Mouse (Mus musculus) liver, postnatal 0 days (tissue): Measurements from ENCODE around the gene Prep. TPM values are rescaled to one million over a fixed set of nuclear protein-coding genes. Genes with fewer than 3 reads are reported as not detected.

Experiments
- ATAC-seq: fragments of 200-750 bp; cut with Nextera tagmentation; 2 replicates; pipeline ENCODE4 v1.8.0; 2017; ENCODE audit warnings: mild to moderate bottlenecking, moderate library complexity
- DNase-seq: peaks from one replicate; pipeline ENCODE4 v3.0.0-alpha.2; 2016
- H3K27ac ChIP-seq: fragments of 300-500 bp; sonication (generic); 2 replicates; pipeline ENCODE4 v1.5.1; 2014; ENCODE audit warnings: antibody characterized with exemption, moderate library complexity, mild to moderate bottlenecking, low read depth
- H3K27me3 ChIP-seq: fragments of 300-500 bp; sonication (generic); 2 replicates; pipeline ENCODE4 v1.6.1; 2014; ENCODE audit warnings: low read length, control low read depth, mixed read lengths; ENCODE audit not compliant: insufficient read depth
- H3K36me3 ChIP-seq: fragments of 300-500 bp; sonication (generic); replicated peaks from 2 replicates; pipeline ENCODE4 v1.6.1; 2014; ENCODE audit warnings: mild to moderate bottlenecking, control low read depth, low read length, moderate library complexity, mixed read lengths; ENCODE audit not compliant: insufficient read depth
- H3K4me1 ChIP-seq: fragments of 300-500 bp; sonication (generic); 2 replicates; pipeline ENCODE4 v1.6.1; 2014; ENCODE audit warnings: antibody characterized with exemption, mild to moderate bottlenecking, control low read depth; ENCODE audit not compliant: insufficient read depth
- H3K4me2 ChIP-seq: fragments of 300-500 bp; sonication (generic); 2 replicates; pipeline ENCODE4 v1.6.1; 2014; ENCODE audit warnings: low read depth, mild to moderate bottlenecking, low read length, moderate library complexity, mixed read lengths
- H3K4me3 ChIP-seq: fragments of 300-500 bp; sonication (generic); 2 replicates; pipeline ENCODE4 v1.5.1; 2014; ENCODE audit warnings: low read depth, low read length
- H3K9ac ChIP-seq: fragments of 300-500 bp; sonication (generic); replicated peaks from 2 replicates; pipeline ENCODE4 v1.6.1; 2014; ENCODE audit warnings: mild to moderate bottlenecking, moderate library complexity
- H3K9me3 ChIP-seq: fragments of 300-500 bp; sonication (generic); 2 replicates; pipeline ENCODE4 v1.6.1; 2016; ENCODE audit warnings: mild to moderate bottlenecking, control low read depth, low read length, mixed read lengths
- CTCF ChIP-seq: sonication (generic); IDR thresholded peaks from 2 replicates; pipeline ENCODE4 v1.5.1; 2016; ENCODE audit warnings: antibody characterized with exemption, low read depth
- EP300 ChIP-seq: IDR thresholded peaks from 2 replicates; pipeline ENCODE4 v1.6.1; 2016; ENCODE audit warnings: antibody characterized with exemption, low read depth, mild to moderate bottlenecking
- WGBS: fragments of 180-500 bp; shearing (Covaris S2); extraction: QIAGEN DNeasy Blood & Tissue Kit; methylation state at CpG from one replicate; pipeline ENCODE4 v1.1.7; 2014; ENCODE audit not compliant: insufficient replicate concordance; 5-methylcytosine and 5-hydroxymethylcytosine counted together
- polyA plus RNA-seq: library from polyadenylated mRNA; unstranded; fragments of >200 nt; fragmentation: Nextera tagmentation; extraction: Ambion mirVana; gene quantifications from 2 replicates; pipeline ENCODE4 v1.2.1, GENCODE M21; 2015

Prep gene
- polyA plus RNA-seq, 1 experiment from 2014 or later: 7.1 TPM

DNA sequence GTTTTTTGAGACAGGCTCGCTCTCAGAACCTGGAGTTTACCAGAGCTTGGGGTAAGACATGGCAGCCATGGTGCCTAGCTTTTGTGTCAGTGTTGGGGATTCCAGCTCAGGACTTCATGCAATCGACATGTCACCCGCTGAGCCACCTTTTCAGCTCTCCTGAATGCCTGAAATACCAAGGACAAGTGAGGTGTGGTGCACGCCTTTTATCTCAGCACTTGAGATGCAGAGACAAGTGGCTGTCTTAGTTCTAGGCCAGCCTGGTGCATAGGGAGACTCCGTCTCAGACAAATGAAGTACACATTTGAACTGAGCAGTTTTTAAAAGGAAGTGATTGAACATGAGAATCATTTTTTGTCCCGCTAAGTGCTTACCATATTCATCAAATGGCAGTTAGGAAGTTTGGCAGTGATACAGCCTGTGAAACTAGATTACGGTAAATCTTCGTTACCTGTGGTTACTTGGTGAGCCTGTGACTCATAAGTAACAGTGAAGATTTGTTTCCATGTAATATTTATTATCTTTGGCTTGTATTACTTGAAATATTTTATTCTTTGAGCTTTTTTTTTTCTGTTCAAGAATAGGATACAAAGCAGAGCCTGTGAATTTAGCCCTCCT lies 24.6 kb downstream of the Prep start:
- Histone ChIP-seq H3K9ac (no peak overlapping the region), H3K4me1 (no peaks in the 10 kb centered on the region), H3K27ac (no peak overlapping the region), H3K36me3 (peaks cover 27% of the 10 kb centered on the region), H3K4me2 (no peak overlapping the region), H3K27me3 (no peaks in the 10 kb centered on the region), H3K4me3 (no peak overlapping the region), H3K9me3 (no peaks in the 10 kb centered on the region)
- TF ChIP-seq EP300 (no peak), CTCF (no peak)
- DNase-seq: no peak
- 80% methylated on average over 8 of the region's 8 CpGs for WGBS
- no peak for ATAC-seq

DNA sequence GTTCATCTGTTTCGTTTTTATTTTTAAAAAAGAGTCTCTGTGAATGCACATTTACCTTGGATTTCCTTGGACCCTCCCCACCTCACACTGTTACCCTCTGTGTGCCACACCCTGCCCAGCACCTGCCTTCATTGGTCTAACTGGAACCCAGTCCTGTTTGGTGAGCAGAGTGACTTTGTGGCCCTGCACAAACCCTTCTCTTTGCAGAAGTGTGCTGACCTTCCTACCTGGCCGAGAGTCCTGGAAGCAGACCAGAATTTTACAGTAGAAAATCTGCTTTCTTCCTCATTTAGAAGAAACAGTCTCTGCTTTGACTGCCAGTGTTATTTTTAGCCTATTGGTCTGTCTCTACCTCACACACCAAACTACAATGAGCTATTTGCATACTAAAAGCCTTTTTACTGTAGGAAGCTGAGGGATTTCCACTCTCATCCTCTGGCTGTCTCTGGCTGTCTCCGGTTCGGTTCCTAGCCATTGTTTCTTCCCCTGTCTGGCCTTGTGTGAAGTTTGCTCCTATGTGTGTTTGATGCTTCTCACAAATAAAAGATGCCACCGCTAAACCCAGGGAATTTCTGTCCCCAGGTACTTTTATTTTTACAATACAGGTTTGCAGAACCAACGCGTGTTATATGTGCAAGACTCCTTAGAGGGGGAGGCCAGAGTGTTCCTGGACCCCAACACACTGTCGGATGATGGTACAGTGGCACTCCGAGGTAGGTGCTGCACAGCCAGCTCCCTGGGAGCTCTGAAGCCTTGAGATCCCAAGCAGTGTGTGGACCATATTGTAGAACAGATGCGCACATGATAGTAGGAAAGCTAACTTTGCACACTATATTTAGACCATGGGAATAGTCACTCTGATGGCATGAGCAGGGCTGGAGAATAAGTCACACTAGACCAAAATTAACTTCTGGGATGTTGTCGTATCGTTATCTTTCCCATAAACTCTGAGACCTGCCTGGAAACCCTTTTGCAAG lies 25.4 kb downstream of the Prep start:
- no peak overlapping the region for H3K27ac ChIP-seq
- H3K36me3 ChIP-seq: peaks cover 28% of the 10 kb centered on the region
- H3K9ac ChIP-seq: no peak overlapping the region
- no peak for DNase-seq
- H3K27me3 ChIP-seq: no peaks in the 10 kb centered on the region
- H3K4me2 ChIP-seq: no peak overlapping the region
- H3K4me1 ChIP-seq: no peaks in the 10 kb centered on the region
- H3K4me3 ChIP-seq: no peak overlapping the region
- TF ChIP-seq EP300 (no peak), CTCF (no peak)
- H3K9me3 ChIP-seq: no peaks in the 10 kb centered on the region
- ATAC-seq: no peak
- 79% methylated on average over 12 of the region's 12 CpGs for WGBS

DNA sequence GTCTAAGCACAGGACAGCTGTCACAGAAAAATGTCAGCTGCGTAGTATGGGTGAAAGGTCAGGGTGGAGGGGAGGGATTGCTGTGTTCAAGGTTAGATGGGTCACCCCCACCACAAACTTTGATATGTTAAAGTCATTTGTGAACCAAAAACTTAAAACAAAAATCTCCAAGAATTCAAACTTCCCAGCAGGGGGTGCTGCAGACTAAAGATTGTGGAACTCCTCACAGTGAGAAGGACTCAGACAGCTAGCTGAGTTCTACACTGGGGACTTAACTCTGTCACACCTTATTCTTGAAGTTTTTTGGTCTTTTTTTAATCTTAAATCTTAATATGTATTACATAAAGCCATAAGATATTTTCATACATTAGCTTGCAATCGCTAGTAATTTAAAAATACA lies 31.7 kb downstream of the Prep start:
- Histone ChIP-seq H3K4me2 (no peak overlapping the region), H3K27me3 (no peaks in the 10 kb centered on the region), H3K4me1 (peaks cover 12% of the 10 kb centered on the region), H3K27ac (no peak overlapping the region), H3K36me3 (peaks cover 34% of the 10 kb centered on the region), H3K9me3 (no peaks in the 10 kb centered on the region), H3K9ac (no peak overlapping the region), H3K4me3 (no peak overlapping the region)
- TF ChIP-seq EP300: no peak
- TF ChIP-seq CTCF: peak; percentile 49
- DNase-seq: peak; percentile 47
- 76% methylated on average over 2 of the region's 2 CpGs for WGBS
- no peak for ATAC-seq

DNA sequence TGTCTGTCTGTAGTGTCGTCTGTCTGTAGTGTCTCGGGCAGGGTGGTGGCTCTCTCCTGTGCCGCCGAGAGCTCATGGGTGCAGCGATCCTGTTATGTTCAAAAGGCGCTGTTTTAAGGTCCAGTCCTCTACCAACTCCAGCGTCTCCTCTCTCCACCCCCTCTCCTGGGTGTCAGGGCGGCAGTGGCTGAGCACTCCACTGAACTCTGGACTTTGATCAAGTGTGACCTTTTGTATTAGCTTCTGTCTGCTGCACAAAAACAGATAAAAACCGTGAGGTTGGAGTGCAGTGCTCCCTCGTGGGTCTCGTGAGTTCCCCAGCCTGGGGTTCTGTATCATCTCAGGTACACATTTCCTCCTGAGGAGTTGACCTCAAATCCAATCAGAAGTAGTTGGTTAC lies 33.5 kb downstream of the Prep start:
- peak; percentile 48 for DNase-seq
- TF ChIP-seq CTCF: no peak
- TF ChIP-seq EP300: no peak
- WGBS: 62% methylated on average over 11 of the region's 11 CpGs
- Histone ChIP-seq H3K4me1 (peaks cover 12% of the 10 kb centered on the region), H3K27ac (peak overlapping the region; percentile 74), H3K9me3 (no peaks in the 10 kb centered on the region), H3K27me3 (no peaks in the 10 kb centered on the region), H3K4me2 (peak overlapping the region; percentile 49), H3K36me3 (peaks cover 28% of the 10 kb centered on the region), H3K9ac (no peak overlapping the region; the same call in 1 of the 2 replicates), H3K4me3 (no peak overlapping the region)
- ATAC-seq: peak; percentile 90

DNA sequence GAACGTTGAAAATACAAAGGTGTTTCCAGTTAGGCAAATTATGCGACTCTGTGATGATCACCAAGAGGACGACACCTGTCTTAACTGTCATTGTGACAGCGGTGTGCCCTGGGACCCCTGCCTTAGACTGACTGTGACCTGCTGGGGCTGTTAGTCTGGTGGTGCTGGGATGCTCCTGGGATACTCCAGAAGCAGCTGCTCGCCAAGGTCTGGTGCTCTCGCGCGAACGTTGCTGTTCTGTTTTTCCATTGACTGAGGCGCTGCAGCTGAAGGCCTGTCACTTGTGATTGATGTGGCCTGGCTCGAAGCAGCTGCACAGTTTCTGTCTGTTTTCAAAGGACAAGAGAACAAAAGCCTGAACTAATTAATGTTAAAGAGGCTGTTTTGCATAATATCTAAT lies 36.2 kb downstream of the Prep start:
- H3K36me3 ChIP-seq: peaks cover 20% of the 10 kb centered on the region
- H3K4me1 ChIP-seq: peaks cover 12% of the 10 kb centered on the region
- ATAC-seq (peak; percentile 43), DNase-seq (peak; percentile 47)
- 65% methylated on average over 11 of the region's 11 CpGs for WGBS
- H3K27ac ChIP-seq: peak overlapping the region; percentile 74
- H3K27me3 ChIP-seq: no peaks in the 10 kb centered on the region
- TF ChIP-seq EP300 (peak; percentile 33; the same call in 1 of the 2 replicates), CTCF (no peak)
- no peaks in the 10 kb centered on the region for H3K9me3 ChIP-seq
- H3K4me2 ChIP-seq: no peak overlapping the region
- no peak overlapping the region for H3K9ac ChIP-seq
- no peak overlapping the region for H3K4me3 ChIP-seq

DNA sequence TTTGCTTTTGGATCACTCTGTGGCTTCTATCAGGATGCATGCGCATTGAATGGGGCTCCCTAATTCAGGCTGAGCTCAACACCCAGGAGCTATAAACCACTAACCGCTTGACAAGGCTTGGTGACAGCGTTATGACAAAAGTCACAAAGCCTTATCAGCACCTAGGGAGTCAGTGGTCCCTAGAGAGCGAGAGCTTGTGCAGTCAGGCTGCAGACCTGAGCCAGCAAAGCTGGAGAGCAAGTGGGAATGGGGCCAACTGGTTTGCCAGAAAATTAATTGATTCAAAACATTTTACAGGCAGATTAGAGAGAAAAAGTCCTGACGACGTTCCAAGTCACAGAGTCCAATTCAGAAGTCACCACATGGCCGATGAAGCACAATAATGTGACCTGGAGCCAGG lies 37.1 kb downstream of the Prep start:
- 58% methylated on average over 7 of the region's 7 CpGs for WGBS
- Histone ChIP-seq H3K36me3 (peaks cover 21% of the 10 kb centered on the region), H3K4me1 (peaks cover 12% of the 10 kb centered on the region), H3K27ac (peak overlapping the region; percentile 61), H3K4me3 (no peak overlapping the region), H3K4me2 (no peak overlapping the region), H3K27me3 (no peaks in the 10 kb centered on the region), H3K9ac (no peak overlapping the region), H3K9me3 (no peaks in the 10 kb centered on the region)
- DNase-seq: no peak
- no peak for TF ChIP-seq EP300
- TF ChIP-seq CTCF: no peak
- no peak for ATAC-seq
